Mouse (Mus musculus): ENCODE measurements around the gene Tmem53. TPM values are rescaled to one million over a fixed set of nuclear protein-coding genes. Genes with fewer than 3 reads are reported as not detected.

Tmem53 gene
- total and polyA plus RNA-seq, 2 experiments from 2014 or later = 11.6 to 12.4 TPM

- no peak overlapping the region for H3K27ac ChIP-seq (ENCODE audit: low read depth, low read length)
- peak; percentile 39 for DNase-seq
- H3K4me3 ChIP-seq (ENCODE audit: low read depth, low read length) = no peak overlapping the region
- 61% methylated on average over 5 of the region's 5 CpGs for WGBS
- no peaks in the 10 kb centered on the region for H3K9me3 ChIP-seq (ENCODE audit: low read length)
- ATAC-seq = peak; percentile 64; the same call in 1 of the 2 replicates
- H3K4me1 ChIP-seq (ENCODE audit: insufficient read depth) = no peaks in the 10 kb centered on the region
- no peak overlapping the region for H3K9ac ChIP-seq
- no peaks in the 10 kb centered on the region for H3K36me3 ChIP-seq (ENCODE audit: insufficient read depth)
- H3K4me2 ChIP-seq (ENCODE audit: low read depth) = no peak overlapping the region
- no peak for TF ChIP-seq CTCF (IDR thresholded peaks at IDR 0.05; ENCODE audit: low read depth)
- H3K27me3 ChIP-seq (ENCODE audit: insufficient read depth, low read length) = no peaks in the 10 kb centered on the region
These were observed 34.7 kb upstream of the Tmem53 start for GRCm38 (mm10) chr4:117217029-117217428.

GRCm38 (mm10) chr4:117218517-117219219 is 33.1 kb upstream of the Tmem53 start:
- DNase-seq (peak; percentile 75), ATAC-seq (peak; percentile 77)
- WGBS = 34% methylated on average over 10 of the region's 10 CpGs
- Histone ChIP-seq H3K9ac (no peak overlapping the region), H3K4me2 (ENCODE audit: low read depth) (no peak overlapping the region), H3K36me3 (ENCODE audit: insufficient read depth) (no peaks in the 10 kb centered on the region), H3K4me1 (ENCODE audit: insufficient read depth) (no peaks in the 10 kb centered on the region), H3K27me3 (ENCODE audit: insufficient read depth, low read length) (no peaks in the 10 kb centered on the region), H3K27ac (ENCODE audit: low read depth, low read length) (no peak overlapping the region), H3K4me3 (ENCODE audit: low read depth, low read length) (no peak overlapping the region), H3K9me3 (ENCODE audit: low read length) (no peaks in the 10 kb centered on the region)
- TF ChIP-seq CTCF (IDR thresholded peaks at IDR 0.05; ENCODE audit: low read depth) = peak; percentile 91

GRCm38 (mm10) chr4:117220741-117221515 is 30.8 kb upstream of the Tmem53 start:
- 76% methylated on average over 9 of the region's 9 CpGs for WGBS
- no peak overlapping the region for H3K4me3 ChIP-seq (ENCODE audit: low read depth, low read length)
- no peaks in the 10 kb centered on the region for H3K27me3 ChIP-seq (ENCODE audit: insufficient read depth, low read length)
- DNase-seq = no peak
- H3K4me1 ChIP-seq (ENCODE audit: insufficient read depth) = no peaks in the 10 kb centered on the region
- no peak overlapping the region for H3K27ac ChIP-seq (ENCODE audit: low read depth, low read length)
- no peaks in the 10 kb centered on the region for H3K9me3 ChIP-seq (ENCODE audit: low read length)
- H3K4me2 ChIP-seq (ENCODE audit: low read depth) = no peak overlapping the region
- no peaks in the 10 kb centered on the region for H3K36me3 ChIP-seq (ENCODE audit: insufficient read depth)
- ATAC-seq = no peak
- no peak overlapping the region for H3K9ac ChIP-seq
- TF ChIP-seq CTCF (IDR thresholded peaks at IDR 0.05; ENCODE audit: low read depth) = no peak

- Histone ChIP-seq H3K27ac (ENCODE audit: low read depth, low read length) (no peak overlapping the region), H3K4me1 (ENCODE audit: insufficient read depth) (no peaks in the 10 kb centered on the region), H3K27me3 (ENCODE audit: insufficient read depth, low read length) (no peaks in the 10 kb centered on the region), H3K4me2 (ENCODE audit: low read depth) (no peak overlapping the region), H3K9me3 (ENCODE audit: low read length) (no peaks in the 10 kb centered on the region), H3K4me3 (ENCODE audit: low read depth, low read length) (no peak overlapping the region), H3K9ac (no peak overlapping the region), H3K36me3 (ENCODE audit: insufficient read depth) (no peaks in the 10 kb centered on the region)
- TF ChIP-seq CTCF (IDR thresholded peaks at IDR 0.05; ENCODE audit: low read depth) = no peak
- DNase-seq = no peak
- no peak for ATAC-seq
- WGBS = 71% methylated on average over 9 of the region's 9 CpGs
These were observed 29.9 kb upstream of the Tmem53 start for GRCm38 (mm10) chr4:117221836-117222235.

- no peaks in the 10 kb centered on the region for H3K9me3 ChIP-seq (ENCODE audit: low read length)
- H3K4me1 ChIP-seq (ENCODE audit: insufficient read depth) = no peaks in the 10 kb centered on the region
- no peak for ATAC-seq
- no peaks in the 10 kb centered on the region for H3K27me3 ChIP-seq (ENCODE audit: insufficient read depth, low read length)
- no peaks in the 10 kb centered on the region for H3K36me3 ChIP-seq (ENCODE audit: insufficient read depth)
- whole genome bisulfite sequencing = 67% methylated on average over 5 of the region's 5 CpGs
- no peak overlapping the region for H3K27ac ChIP-seq (ENCODE audit: low read depth, low read length)
- no peak for TF ChIP-seq CTCF (IDR thresholded peaks at IDR 0.05; ENCODE audit: low read depth)
- H3K9ac ChIP-seq = no peak overlapping the region
- H3K4me3 ChIP-seq (ENCODE audit: low read depth, low read length) = no peak overlapping the region
- no peak for DNase-seq
- H3K4me2 ChIP-seq (ENCODE audit: low read depth) = no peak overlapping the region
These were observed 28.8 kb upstream of the Tmem53 start for GRCm38 (mm10) chr4:117223001-117223400.

- no peak overlapping the region for H3K4me2 ChIP-seq (ENCODE audit: low read depth)
- H3K4me1 ChIP-seq (ENCODE audit: insufficient read depth) = no peaks in the 10 kb centered on the region
- H3K36me3 ChIP-seq (ENCODE audit: insufficient read depth) = no peaks in the 10 kb centered on the region
- ATAC-seq (no peak), DNase-seq (no peak)
- H3K27ac ChIP-seq (ENCODE audit: low read depth, low read length) = no peak overlapping the region
- H3K4me3 ChIP-seq (ENCODE audit: low read depth, low read length) = no peak overlapping the region
- 80% methylated on average over 8 of the region's 8 CpGs for WGBS
- no peaks in the 10 kb centered on the region for H3K9me3 ChIP-seq (ENCODE audit: low read length)
- no peak overlapping the region for H3K9ac ChIP-seq
- no peaks in the 10 kb centered on the region for H3K27me3 ChIP-seq (ENCODE audit: insufficient read depth, low read length)
- no peak for TF ChIP-seq CTCF (IDR thresholded peaks at IDR 0.05; ENCODE audit: low read depth)
These were observed 27.6 kb upstream of the Tmem53 start for GRCm38 (mm10) chr4:117224122-117224521.

GRCm38 (mm10) chr4:117225250-117225649 is 26.5 kb upstream of the Tmem53 start:
- TF ChIP-seq CTCF (IDR thresholded peaks at IDR 0.05; ENCODE audit: low read depth) = no peak
- Histone ChIP-seq H3K4me1 (ENCODE audit: insufficient read depth) (no peaks in the 10 kb centered on the region), H3K4me3 (ENCODE audit: low read depth, low read length) (no peak overlapping the region), H3K27me3 (ENCODE audit: insufficient read depth, low read length) (no peaks in the 10 kb centered on the region), H3K36me3 (ENCODE audit: insufficient read depth) (no peaks in the 10 kb centered on the region), H3K27ac (ENCODE audit: low read depth, low read length) (no peak overlapping the region), H3K9me3 (ENCODE audit: low read length) (no peaks in the 10 kb centered on the region), H3K9ac (no peak overlapping the region), H3K4me2 (ENCODE audit: low read depth) (no peak overlapping the region)
- ATAC-seq (no peak), DNase-seq (no peak)

Measured in forebrain, postnatal 0 days (tissue).